Mouse (Mus musculus): Measurements from ENCODE around the gene Myh7. TPM values are rescaled to one million over a fixed set of nuclear protein-coding genes. Genes with fewer than 3 reads are reported as not detected.
A peak's percentile ranks its signal among the peaks of the same experiment; 100 is the strongest.

Myh7 gene
- total and polyA plus RNA-seq, 2 experiments from 2014 or later: 1,537 to 4,273 TPM

DNA sequence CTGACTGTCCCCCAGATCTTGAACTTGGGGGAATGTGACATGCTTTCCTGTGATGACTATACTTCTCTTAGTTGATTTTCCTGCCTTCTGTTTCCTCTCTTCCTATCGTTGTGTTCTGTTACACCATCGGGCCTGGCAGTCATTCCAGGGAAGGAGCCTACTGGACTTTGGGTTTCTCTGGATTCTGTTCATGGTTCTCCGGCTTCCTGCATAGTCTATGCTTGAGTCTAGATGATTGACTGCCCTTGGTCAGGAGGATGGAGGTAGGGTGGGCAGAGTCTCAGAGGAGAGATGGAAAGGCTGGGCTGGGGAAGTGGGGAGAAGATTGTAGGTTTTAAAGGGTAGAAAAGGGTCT lies 54.3 kb downstream of the Myh7 start:
- TF ChIP-seq CTCF (IDR thresholded peaks at IDR 0.05; ENCODE audit: low read depth) (no peak), EP300 (IDR thresholded peaks at IDR 0.05; ENCODE audit: low read depth) (no peak)
- Histone ChIP-seq H3K4me1 (ENCODE audit: control insufficient read depth, insufficient read depth) (no peaks in the 10 kb centered on the region), H3K4me2 (ENCODE audit: low read depth, low read length) (no peak overlapping the region), H3K27ac (ENCODE audit: low read depth) (peak overlapping the region; percentile 72), H3K36me3 (replicated peaks; ENCODE audit: control insufficient read depth, insufficient read depth, low read length) (peaks cover 49% of the 10 kb centered on the region), H3K27me3 (ENCODE audit: control insufficient read depth, insufficient read depth, low read length) (no peaks in the 10 kb centered on the region), H3K9me3 (replicated peaks; ENCODE audit: control insufficient read depth, low read length) (no peaks in the 10 kb centered on the region), H3K9ac (replicated peaks; ENCODE audit: low read depth, low read length) (no peak overlapping the region), H3K4me3 (ENCODE audit: low read depth, low read length) (no peak overlapping the region)
- no peak for DNase-seq (ENCODE audit: low spot score)
- 42% methylated on average over 3 of the region's 3 CpGs for WGBS
- ATAC-seq (ENCODE audit: insufficient read depth, low read depth): 0 out of 2 replicates have a peak, but pooled peaks have one; percentile 0

DNA sequence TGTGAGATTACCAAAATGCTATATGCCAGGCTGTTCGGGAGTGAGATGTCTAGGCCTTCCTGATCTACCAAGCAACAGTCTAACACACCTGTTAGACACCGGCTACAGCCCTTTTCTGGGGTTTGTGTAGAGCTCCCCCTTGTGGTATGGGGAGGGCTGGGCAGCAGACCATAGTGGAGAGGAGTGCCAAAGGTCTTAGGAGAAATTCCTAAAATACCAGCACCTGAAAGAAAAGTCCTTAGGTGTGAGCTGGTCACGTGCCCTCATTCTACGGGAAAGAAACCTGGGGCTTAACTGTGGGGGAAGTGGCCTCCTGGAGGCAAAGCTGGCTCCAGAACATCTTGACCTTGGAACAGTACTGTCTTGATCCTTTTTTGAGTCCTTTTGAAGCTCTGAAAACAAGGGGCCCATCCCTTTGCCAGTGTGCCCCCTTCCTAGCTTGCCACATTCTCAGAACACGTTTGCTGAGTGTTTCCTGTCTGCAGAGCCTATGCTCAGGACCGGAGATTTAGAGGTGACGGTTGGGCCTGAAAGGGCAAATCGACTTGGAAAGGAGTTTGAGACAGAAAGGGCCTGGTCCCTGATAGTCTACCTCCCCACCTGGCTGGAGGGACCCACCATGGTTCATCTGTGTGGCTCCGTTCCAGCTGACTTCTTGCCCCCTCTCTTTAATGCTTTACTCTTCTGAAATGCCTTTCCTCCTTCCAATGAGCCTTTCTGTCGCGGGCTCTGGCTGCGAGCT lies 54.8 kb downstream of the Myh7 start:
- DNase-seq (ENCODE audit: low spot score) (no peak), ATAC-seq (ENCODE audit: insufficient read depth, low read depth) (peak; percentile 15)
- Histone ChIP-seq H3K4me2 (ENCODE audit: low read depth, low read length) (no peak overlapping the region), H3K36me3 (replicated peaks; ENCODE audit: control insufficient read depth, insufficient read depth, low read length) (peaks cover 43% of the 10 kb centered on the region), H3K9me3 (replicated peaks; ENCODE audit: control insufficient read depth, low read length) (no peaks in the 10 kb centered on the region), H3K4me3 (ENCODE audit: low read depth, low read length) (no peak overlapping the region), H3K27ac (ENCODE audit: low read depth) (peak overlapping the region; percentile 72), H3K9ac (replicated peaks; ENCODE audit: low read depth, low read length) (no peak overlapping the region), H3K27me3 (ENCODE audit: control insufficient read depth, insufficient read depth, low read length) (no peaks in the 10 kb centered on the region), H3K4me1 (ENCODE audit: control insufficient read depth, insufficient read depth) (no peaks in the 10 kb centered on the region)
- WGBS: 35% methylated on average over 12 of the region's 12 CpGs
- TF ChIP-seq EP300 (IDR thresholded peaks at IDR 0.05; ENCODE audit: low read depth) (no peak), CTCF (IDR thresholded peaks at IDR 0.05; ENCODE audit: low read depth) (peak; percentile 81)

DNA sequence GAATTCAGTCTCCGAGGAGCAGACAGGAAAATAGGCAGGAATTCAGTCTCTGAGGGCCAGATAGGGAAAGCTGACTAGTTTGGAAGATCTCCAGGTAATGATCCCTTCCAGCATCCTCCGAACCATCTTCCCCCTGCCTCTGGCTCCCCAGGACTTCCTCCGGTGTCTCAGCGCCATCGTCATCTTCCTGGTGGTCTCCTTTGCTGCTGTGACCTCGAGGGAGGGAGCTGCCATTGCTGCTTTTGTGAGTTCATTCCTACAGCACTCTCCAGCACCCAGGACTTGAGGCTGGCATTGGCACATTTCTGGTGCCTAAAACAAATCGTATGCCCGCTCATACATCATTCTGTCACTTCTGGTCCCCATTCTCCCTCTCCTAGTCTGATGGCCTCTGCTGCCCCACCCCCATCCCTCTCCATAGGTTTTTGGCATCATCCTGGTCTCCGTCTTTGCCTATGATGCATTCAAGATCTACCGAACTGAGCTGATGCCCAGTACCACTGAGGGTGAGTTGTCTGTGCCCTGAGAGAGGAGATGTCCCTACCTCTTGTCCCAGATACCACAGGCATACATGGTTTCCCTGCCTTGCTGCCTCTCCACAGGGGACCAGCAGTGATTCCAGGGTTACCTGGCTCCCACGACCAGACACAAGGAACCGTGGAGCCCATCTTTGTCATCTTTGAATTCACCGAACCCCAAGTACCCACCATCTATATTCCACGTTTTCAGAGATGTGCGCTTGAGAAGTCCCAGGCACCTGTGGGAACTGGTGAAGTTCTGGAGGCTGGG lies 55.8 kb downstream of the Myh7 start:
- peaks cover 34% of the 10 kb centered on the region for H3K36me3 ChIP-seq (replicated peaks; ENCODE audit: control insufficient read depth, insufficient read depth, low read length)
- H3K27ac ChIP-seq (ENCODE audit: low read depth): peak overlapping the region; percentile 72
- ATAC-seq (ENCODE audit: insufficient read depth, low read depth) (peak; percentile 5), DNase-seq (ENCODE audit: low spot score) (no peak)
- no peaks in the 10 kb centered on the region for H3K27me3 ChIP-seq (ENCODE audit: control insufficient read depth, insufficient read depth, low read length)
- WGBS: 44% methylated on average over 15 of the region's 15 CpGs
- no peak overlapping the region for H3K9ac ChIP-seq (replicated peaks; ENCODE audit: low read depth, low read length)
- H3K4me2 ChIP-seq (ENCODE audit: low read depth, low read length): no peak overlapping the region
- no peak for TF ChIP-seq CTCF (IDR thresholded peaks at IDR 0.05; ENCODE audit: low read depth)
- no peak for TF ChIP-seq EP300 (IDR thresholded peaks at IDR 0.05; ENCODE audit: low read depth)
- no peak overlapping the region for H3K4me3 ChIP-seq (ENCODE audit: low read depth, low read length)
- no peaks in the 10 kb centered on the region for H3K9me3 ChIP-seq (replicated peaks; ENCODE audit: control insufficient read depth, low read length)
- no peaks in the 10 kb centered on the region for H3K4me1 ChIP-seq (ENCODE audit: control insufficient read depth, insufficient read depth)

DNA sequence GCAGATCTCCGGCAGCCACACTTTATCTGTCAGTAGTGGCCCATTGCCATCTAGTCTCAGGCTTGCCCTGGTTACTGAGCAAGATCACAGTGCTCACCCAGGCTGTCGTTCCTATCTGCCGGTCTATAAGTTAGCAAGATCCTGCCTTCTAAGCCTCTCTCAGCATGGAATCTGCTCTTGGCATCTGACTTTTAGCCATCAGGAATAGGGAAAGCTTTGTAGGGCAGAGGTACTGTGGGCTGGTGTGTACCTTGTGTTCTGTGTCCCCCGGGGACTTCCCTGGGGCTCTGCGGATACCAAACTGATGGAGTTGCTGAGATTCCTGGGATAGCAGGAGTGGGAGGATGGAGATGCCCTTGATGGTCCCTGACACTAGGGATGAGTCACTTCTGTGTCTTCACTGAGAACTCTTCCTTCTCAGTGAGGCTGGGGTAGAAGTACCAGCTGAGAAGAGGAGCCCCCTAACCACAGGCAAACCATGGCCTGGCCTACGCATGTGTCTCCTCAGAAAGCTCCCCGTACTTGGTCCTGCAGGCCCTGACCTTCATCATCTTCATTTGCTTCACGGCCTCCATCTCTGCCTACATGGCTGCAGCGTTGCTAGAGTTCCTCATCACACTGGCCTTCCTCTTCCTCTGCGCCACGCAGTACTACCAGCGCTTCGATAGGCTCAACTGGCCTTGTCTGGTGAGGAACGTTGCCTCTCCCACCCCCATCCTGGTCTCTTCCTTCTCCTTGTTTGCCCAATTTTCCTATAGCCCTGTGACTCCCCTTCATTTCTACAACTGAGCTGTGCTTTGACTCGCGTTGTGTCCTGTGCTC lies 56.9 kb downstream of the Myh7 start:
- DNase-seq (ENCODE audit: low spot score): no peak
- 58% methylated on average over 16 of the region's 16 CpGs for WGBS
- no peak for TF ChIP-seq CTCF (IDR thresholded peaks at IDR 0.05; ENCODE audit: low read depth)
- Histone ChIP-seq H3K27me3 (ENCODE audit: control insufficient read depth, insufficient read depth, low read length) (no peaks in the 10 kb centered on the region), H3K9me3 (replicated peaks; ENCODE audit: control insufficient read depth, low read length) (no peaks in the 10 kb centered on the region), H3K27ac (ENCODE audit: low read depth) (peak overlapping the region; percentile 72), H3K4me3 (ENCODE audit: low read depth, low read length) (no peak overlapping the region), H3K4me1 (ENCODE audit: control insufficient read depth, insufficient read depth) (no peaks in the 10 kb centered on the region; the same call in 1 of the 2 replicates), H3K9ac (replicated peaks; ENCODE audit: low read depth, low read length) (no peak overlapping the region), H3K36me3 (replicated peaks; ENCODE audit: control insufficient read depth, insufficient read depth, low read length) (peaks cover 23% of the 10 kb centered on the region), H3K4me2 (ENCODE audit: low read depth, low read length) (no peak overlapping the region)
- ATAC-seq (ENCODE audit: insufficient read depth, low read depth): peak; percentile 15

DNA sequence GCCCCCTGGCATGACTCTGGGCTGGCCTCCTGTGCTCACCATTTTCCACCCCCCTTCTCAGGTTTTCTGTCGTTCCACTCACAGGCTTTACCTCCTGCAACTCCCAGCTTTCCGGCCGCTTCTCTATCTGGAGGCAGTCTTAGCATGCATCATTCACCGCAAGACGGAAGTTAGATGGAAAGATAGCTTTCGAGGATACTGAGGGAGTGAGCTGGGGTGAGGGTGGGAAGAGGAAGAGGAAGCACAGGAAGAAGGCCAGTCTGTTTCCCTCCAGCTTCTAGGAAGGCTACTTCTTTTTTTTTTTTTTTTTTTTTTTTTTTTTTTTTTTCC lies 57.6 kb downstream of the Myh7 start:
- no peaks in the 10 kb centered on the region for H3K27me3 ChIP-seq (ENCODE audit: control insufficient read depth, insufficient read depth, low read length)
- TF ChIP-seq CTCF (IDR thresholded peaks at IDR 0.05; ENCODE audit: low read depth) (no peak), EP300 (IDR thresholded peaks at IDR 0.05; ENCODE audit: low read depth) (no peak)
- no peak overlapping the region for H3K4me3 ChIP-seq (ENCODE audit: low read depth, low read length)
- 27% methylated on average over 6 of the region's 6 CpGs for WGBS
- DNase-seq (ENCODE audit: low spot score) (no peak), ATAC-seq (ENCODE audit: insufficient read depth, low read depth) (no peak)
- H3K36me3 ChIP-seq (replicated peaks; ENCODE audit: control insufficient read depth, insufficient read depth, low read length): peaks cover 15% of the 10 kb centered on the region
- H3K9me3 ChIP-seq (replicated peaks; ENCODE audit: control insufficient read depth, low read length): no peaks in the 10 kb centered on the region
- H3K9ac ChIP-seq (replicated peaks; ENCODE audit: low read depth, low read length): no peak overlapping the region
- no peaks in the 10 kb centered on the region; the same call in 1 of the 2 replicates for H3K4me1 ChIP-seq (ENCODE audit: control insufficient read depth, insufficient read depth)
- H3K27ac ChIP-seq (ENCODE audit: low read depth): peak overlapping the region; percentile 21; the same call in 1 of the 2 replicates
- no peak overlapping the region for H3K4me2 ChIP-seq (ENCODE audit: low read depth, low read length)

Measured in heart, postnatal 0 days (tissue).